Mouse (Mus musculus): Measurements from ENCODE around the gene Slc39a1. TPM values are rescaled to one million over a fixed set of nuclear protein-coding genes. Genes with fewer than 3 reads are reported as not detected.
"Not testable (repeated sequence)": the region's sequence is repeated elsewhere in the genome, so short reads cannot be mapped to it uniquely, and the experiment has no call there.

Slc39a1 gene
- polyA plus RNA-seq, 1 experiment from 2014 or later, result 43.1 TPM

- not testable (repeated sequence) for ATAC-seq; H3K36me3 ChIP-seq (ENCODE audit: control insufficient read depth, insufficient read depth); H3K9ac ChIP-seq (replicated peaks; ENCODE audit: low read depth, low read length); H3K27ac ChIP-seq (ENCODE audit: low read length); H3K27me3 ChIP-seq (replicated peaks; ENCODE audit: control insufficient read depth, insufficient read depth, low read length); H3K9me3 ChIP-seq (ENCODE audit: control insufficient read depth, low read length); H3K4me3 ChIP-seq (replicated peaks; ENCODE audit: low read length); H3K4me2 ChIP-seq (ENCODE audit: low read length)
- peaks cover 27% of the 10 kb centered on the region for H3K4me1 ChIP-seq (replicated peaks; ENCODE audit: control insufficient read depth, insufficient read depth, low read length)
- 95% methylated on average over 7 of the region's 12 CpGs for WGBS
Measured at GRCm38 (mm10) chr3:90251731-90252226, 3.8 kb downstream of the Slc39a1 start.

GRCm38 (mm10) chr3:90252659-90253058, 4.7 kb downstream of the Slc39a1 start:
- H3K36me3 ChIP-seq (ENCODE audit: control insufficient read depth, insufficient read depth); H3K9ac ChIP-seq (replicated peaks; ENCODE audit: low read depth, low read length); H3K4me3 ChIP-seq (replicated peaks; ENCODE audit: low read length); ATAC-seq; H3K4me2 ChIP-seq (ENCODE audit: low read length); H3K27ac ChIP-seq (ENCODE audit: low read length); H3K27me3 ChIP-seq (replicated peaks; ENCODE audit: control insufficient read depth, insufficient read depth, low read length); H3K9me3 ChIP-seq (ENCODE audit: control insufficient read depth, low read length): not testable (repeated sequence)
- 89% methylated on average over 2 of the region's 2 CpGs for WGBS
- H3K4me1 ChIP-seq (replicated peaks; ENCODE audit: control insufficient read depth, insufficient read depth, low read length), result peaks cover 24% of the 10 kb centered on the region

GRCm38 (mm10) chr3:90253174-90253573, 5.2 kb downstream of the Slc39a1 start:
- not testable (repeated sequence) for H3K9ac ChIP-seq (replicated peaks; ENCODE audit: low read depth, low read length); H3K27me3 ChIP-seq (replicated peaks; ENCODE audit: control insufficient read depth, insufficient read depth, low read length); H3K4me2 ChIP-seq (ENCODE audit: low read length); H3K27ac ChIP-seq (ENCODE audit: low read length); H3K4me3 ChIP-seq (replicated peaks; ENCODE audit: low read length); H3K36me3 ChIP-seq (ENCODE audit: control insufficient read depth, insufficient read depth); H3K9me3 ChIP-seq (ENCODE audit: control insufficient read depth, low read length)
- peaks cover 24% of the 10 kb centered on the region for H3K4me1 ChIP-seq (replicated peaks; ENCODE audit: control insufficient read depth, insufficient read depth, low read length)
- 68% methylated on average over 1 of the region's 1 CpGs for WGBS
- ATAC-seq, result peak; percentile 1

- Histone ChIP-seq H3K27ac (ENCODE audit: low read length) (peak within 1 kb of the TSS; percentile 60; the same call in 1 of the 2 replicates), H3K4me1 (replicated peaks; ENCODE audit: control insufficient read depth, insufficient read depth, low read length) (peaks cover 21% of the 10 kb centered on the region), H3K9me3 (ENCODE audit: control insufficient read depth, low read length) (no peaks in the 10 kb centered on the region), H3K4me3 (replicated peaks; ENCODE audit: low read length) (peak within 1 kb of the TSS; percentile 96), H3K9ac (replicated peaks; ENCODE audit: low read depth, low read length) (peak within 1 kb of the TSS; percentile 89), H3K27me3 (replicated peaks; ENCODE audit: control insufficient read depth, insufficient read depth, low read length) (no peaks in the 10 kb centered on the region), H3K4me2 (ENCODE audit: low read length) (peak within 1 kb of the TSS; percentile 87), H3K36me3 (ENCODE audit: control insufficient read depth, insufficient read depth) (no peaks in the 10 kb centered on the region; the same call in 1 of the 2 replicates)
- ATAC-seq, result peak; percentile 98
- under 1% methylated on average over 38 of the region's 40 CpGs for WGBS
Measured at GRCm38 (mm10) chr3:90253653-90254418, 5.9 kb downstream of the Slc39a1 start, which contains the start of gene Crtc2. Crtc2 (plus strand) TSS chr3:90254163.

GRCm38 (mm10) chr3:90254419-90255193, 6.6 kb downstream of the Slc39a1 start:
- Histone ChIP-seq H3K27me3 (replicated peaks; ENCODE audit: control insufficient read depth, insufficient read depth, low read length) (no peaks in the 10 kb centered on the region), H3K4me3 (replicated peaks; ENCODE audit: low read length) (peak overlapping the region; percentile 96), H3K9ac (replicated peaks; ENCODE audit: low read depth, low read length) (peak overlapping the region; percentile 89), H3K27ac (ENCODE audit: low read length) (peak overlapping the region; percentile 60; the same call in 1 of the 2 replicates), H3K36me3 (ENCODE audit: control insufficient read depth, insufficient read depth) (peaks cover 4% of the 10 kb centered on the region; the same call in 1 of the 2 replicates), H3K4me1 (replicated peaks; ENCODE audit: control insufficient read depth, insufficient read depth, low read length) (peaks cover 17% of the 10 kb centered on the region), H3K4me2 (ENCODE audit: low read length) (peak overlapping the region; percentile 87), H3K9me3 (ENCODE audit: control insufficient read depth, low read length) (no peaks in the 10 kb centered on the region)
- WGBS, result under 1% methylated on average over 37 of the region's 41 CpGs
- peak; percentile 39 for ATAC-seq

GRCm38 (mm10) chr3:90255194-90255565, 7.2 kb downstream of the Slc39a1 start:
- Histone ChIP-seq H3K4me3 (replicated peaks; ENCODE audit: low read length) (peak overlapping the region; percentile 96), H3K4me2 (ENCODE audit: low read length) (peak overlapping the region; percentile 87), H3K36me3 (ENCODE audit: control insufficient read depth, insufficient read depth) (peaks cover 10% of the 10 kb centered on the region), H3K4me1 (replicated peaks; ENCODE audit: control insufficient read depth, insufficient read depth, low read length) (peaks cover 17% of the 10 kb centered on the region), H3K9ac (replicated peaks; ENCODE audit: low read depth, low read length) (peak overlapping the region; percentile 89), H3K27me3 (replicated peaks; ENCODE audit: control insufficient read depth, insufficient read depth, low read length) (no peaks in the 10 kb centered on the region), H3K9me3 (ENCODE audit: control insufficient read depth, low read length) (no peaks in the 10 kb centered on the region), H3K27ac (ENCODE audit: low read length) (no peak overlapping the region)
- WGBS, result 22% methylated on average over 2 of the region's 2 CpGs
- no peak for ATAC-seq

- H3K4me2 ChIP-seq (ENCODE audit: low read length), result no peak overlapping the region
- H3K36me3 ChIP-seq (ENCODE audit: control insufficient read depth, insufficient read depth), result peaks cover 15% of the 10 kb centered on the region
- ATAC-seq, result no peak
- 93% methylated on average over 14 of the region's 14 CpGs for whole genome bisulfite sequencing
- no peaks in the 10 kb centered on the region for H3K9me3 ChIP-seq (ENCODE audit: control insufficient read depth, low read length)
- no peaks in the 10 kb centered on the region for H3K27me3 ChIP-seq (replicated peaks; ENCODE audit: control insufficient read depth, insufficient read depth, low read length)
- no peak overlapping the region for H3K27ac ChIP-seq (ENCODE audit: low read length)
- no peak overlapping the region for H3K4me3 ChIP-seq (replicated peaks; ENCODE audit: low read length)
- no peak overlapping the region for H3K9ac ChIP-seq (replicated peaks; ENCODE audit: low read depth, low read length)
- peaks cover 17% of the 10 kb centered on the region for H3K4me1 ChIP-seq (replicated peaks; ENCODE audit: control insufficient read depth, insufficient read depth, low read length)
Measured at GRCm38 (mm10) chr3:90255784-90256353, 7.9 kb downstream of the Slc39a1 start.

- H3K4me3 ChIP-seq (replicated peaks; ENCODE audit: low read length), result no peak overlapping the region
- no peak for ATAC-seq
- no peaks in the 10 kb centered on the region for H3K9me3 ChIP-seq (ENCODE audit: control insufficient read depth, low read length)
- H3K9ac ChIP-seq (replicated peaks; ENCODE audit: low read depth, low read length), result no peak overlapping the region
- H3K4me2 ChIP-seq (ENCODE audit: low read length), result no peak overlapping the region
- H3K27ac ChIP-seq (ENCODE audit: low read length), result no peak overlapping the region
- 91% methylated on average over 19 of the region's 19 CpGs for WGBS
- peaks cover 17% of the 10 kb centered on the region for H3K36me3 ChIP-seq (ENCODE audit: control insufficient read depth, insufficient read depth)
- no peaks in the 10 kb centered on the region for H3K27me3 ChIP-seq (replicated peaks; ENCODE audit: control insufficient read depth, insufficient read depth, low read length)
- peaks cover 17% of the 10 kb centered on the region for H3K4me1 ChIP-seq (replicated peaks; ENCODE audit: control insufficient read depth, insufficient read depth, low read length)
Measured at GRCm38 (mm10) chr3:90256731-90257530, 9.0 kb downstream of the Slc39a1 start.
